Mouse (Mus musculus) spleen, postnatal 0 days (tissue): ENCODE data around the gene Hspa2. TPM values are rescaled to one million over a fixed set of nuclear protein-coding genes. Genes with fewer than 3 reads are reported as not detected.

Source experiments
- polyA plus RNA-seq: library from polyadenylated mRNA; unstranded; fragments of >200 nt; fragmentation: Nextera tagmentation; extraction: Ambion mirVana; gene quantifications from 2 replicates; pipeline ENCODE4 v1.2.1, GENCODE M21; 2015

The Hspa2 gene
- polyA plus RNA-seq = 4.8 and 6.8 TPM in 2 replicates

GRCm38 (mm10) chr12:76403886-76404537 is at the start of gene Hspa2:
Gene Hspa2, plus strand, starts transcription at chr12:76404176.

GRCm38 (mm10) chr12:76369206-76369977 is 34.6 kb upstream of the Hspa2 start, which contains the start of gene Zbtb25:
Gene Zbtb25, minus strand, starts transcription at chr12:76369602.

GRCm38 (mm10) chr12:76369978-76370830 is 33.8 kb upstream of the Hspa2 start, which contains the start of gene Zbtb1:
Gene Zbtb1, plus strand, starts transcription at chr12:76370266.

GRCm38 (mm10) chr12:76417433-76417854 is 13.5 kb downstream of the Hspa2 start, which contains the start of gene Ppp1r36:
Gene Ppp1r36, plus strand, starts transcription at chr12:76417538.

Other genes starting within 250 kb of the Hspa2 start
- 0.10 and 0.17 TPM in 2 replicates for gene Esr2, start 226.9 kb upstream of the Hspa2 start, polyA plus RNA-seq
- 0.16 and 0.18 TPM in 2 replicates for gene Tex21, start 157.4 kb upstream of the Hspa2 start, polyA plus RNA-seq
- 55.7 and 60.5 TPM in 2 replicates for gene Mthfd1, start 148.9 kb upstream of the Hspa2 start, polyA plus RNA-seq
- gene Akap5, start 79.3 kb upstream of the Hspa2 start, polyA plus RNA-seq = 0.63 and 0.74 TPM in 2 replicates
- gene Zbtb25, start 34.6 kb upstream of the Hspa2 start, polyA plus RNA-seq = 11.7 and 12.0 TPM in 2 replicates
- gene Zbtb1, start 33.9 kb upstream of the Hspa2 start, polyA plus RNA-seq = 6.0 and 6.1 TPM in 2 replicates
- 0.39 and 0.51 TPM in 2 replicates for gene Ppp1r36, start 13.4 kb downstream of the Hspa2 start, polyA plus RNA-seq
- 4.0 and 5.0 TPM in 2 replicates for gene Plekhg3, start 126.7 kb downstream of the Hspa2 start, polyA plus RNA-seq